Mouse (Mus musculus) liver, embryonic 12.5 days (tissue): ENCODE data around the gene Tcf7l2. TPM values are rescaled to one million over a fixed set of nuclear protein-coding genes. Genes with fewer than 3 reads are reported as not detected.

ENCODE experiments used
- ATAC-seq: fragments of 200-750 bp; cut with Nextera tagmentation; 2 replicates; pipeline ENCODE4 v1.8.0; 2017; ENCODE audit warnings: moderate number of reproducible peaks, mild to moderate bottlenecking, moderate library complexity
- H3K27ac ChIP-seq: fragments of 300-500 bp; sonication (generic); 2 replicates; pipeline ENCODE4 v1.5.1; 2016; ENCODE audit warnings: mild to moderate bottlenecking
- H3K27me3 ChIP-seq: fragments of 300-500 bp; sonication (generic); replicated peaks from 2 replicates; pipeline ENCODE4 v1.6.1; 2016; ENCODE audit warnings: mild to moderate bottlenecking, moderate library complexity
- H3K36me3 ChIP-seq: fragments of 300-500 bp; sonication (generic); 2 replicates; pipeline ENCODE4 v1.6.1; 2016; ENCODE audit warnings: mild to moderate bottlenecking, moderate library complexity
- H3K4me1 ChIP-seq: fragments of 300-500 bp; sonication (generic); 2 replicates; pipeline ENCODE4 v1.6.1; 2016
- H3K4me2 ChIP-seq: fragments of 300-500 bp; sonication (generic); 2 replicates; pipeline ENCODE4 v1.6.1; 2016; ENCODE audit warnings: mild to moderate bottlenecking, moderate library complexity
- H3K4me3 ChIP-seq: fragments of 300-500 bp; sonication (generic); 2 replicates; pipeline ENCODE4 v1.5.1; 2016; ENCODE audit warnings: mild to moderate bottlenecking, moderate library complexity
- H3K9ac ChIP-seq: fragments of 300-500 bp; sonication (generic); 2 replicates; pipeline ENCODE4 v1.6.1; 2016; ENCODE audit warnings: mild to moderate bottlenecking, moderate library complexity
- H3K9me3 ChIP-seq: fragments of 300-500 bp; sonication (generic); replicated peaks from 2 replicates; pipeline ENCODE4 v1.6.1; 2016; ENCODE audit warnings: mild to moderate bottlenecking, moderate library complexity
- WGBS: fragments of 180-500 bp; shearing (Covaris S2); methylation state at CpG from one replicate; pipeline ENCODE4 v1.1.7; 2016; ENCODE audit not compliant: insufficient replicate concordance; 5-methylcytosine and 5-hydroxymethylcytosine counted together
- polyA plus RNA-seq: library from polyadenylated mRNA; unstranded; fragments of >200 nt; fragmentation: Nextera tagmentation; extraction: Ambion mirVana; gene quantifications from 2 replicates; pipeline ENCODE4 v1.2.1, GENCODE M21; 2016

The Tcf7l2 gene
- polyA plus RNA-seq, 1 experiment from 2014 or later, result 23.0 TPM

GRCm38 (mm10) chr19:55799411-55799810 lies 57.8 kb downstream of the Tcf7l2 start:
- no peak for ATAC-seq
- H3K4me2 ChIP-seq, result no peak overlapping the region
- no peaks in the 10 kb centered on the region for H3K9me3 ChIP-seq
- no peak overlapping the region for H3K9ac ChIP-seq
- no peak overlapping the region for H3K27ac ChIP-seq
- no peak overlapping the region for H3K4me3 ChIP-seq
- no peaks in the 10 kb centered on the region; the same call in 1 of the 2 replicates for H3K27me3 ChIP-seq
- H3K36me3 ChIP-seq, result no peaks in the 10 kb centered on the region
- H3K4me1 ChIP-seq, result 0 out of 2 replicates have a peak, but pooled peaks cover 3% of the 10 kb centered on the region

- Histone ChIP-seq H3K9me3 (no peaks in the 10 kb centered on the region), H3K27me3 (no peaks in the 10 kb centered on the region; the same call in 1 of the 2 replicates), H3K4me1 (0 out of 2 replicates have a peak, but pooled peaks cover 3% of the 10 kb centered on the region), H3K9ac (no peak overlapping the region), H3K27ac (no peak overlapping the region), H3K36me3 (no peaks in the 10 kb centered on the region), H3K4me2 (no peak overlapping the region), H3K4me3 (no peak overlapping the region)
- ATAC-seq, result no peak
- 78% methylated on average over 4 of the region's 4 CpGs for WGBS
Observed at GRCm38 (mm10) chr19:55800059-55800458, 58.4 kb downstream of the Tcf7l2 start.

GRCm38 (mm10) chr19:55803121-55803520 lies 61.5 kb downstream of the Tcf7l2 start:
- H3K4me1 ChIP-seq, result peaks cover 21% of the 10 kb centered on the region
- H3K27me3 ChIP-seq, result peaks cover 8% of the 10 kb centered on the region; the same call in 1 of the 2 replicates
- H3K27ac ChIP-seq, result no peak overlapping the region
- ATAC-seq, result no peak
- WGBS, result 22% methylated on average over 1 of the region's 1 CpGs
- no peaks in the 10 kb centered on the region for H3K9me3 ChIP-seq
- H3K4me2 ChIP-seq, result no peak overlapping the region
- no peaks in the 10 kb centered on the region for H3K36me3 ChIP-seq
- no peak overlapping the region for H3K9ac ChIP-seq
- no peak overlapping the region for H3K4me3 ChIP-seq

- H3K9me3 ChIP-seq, result no peaks in the 10 kb centered on the region
- 66% methylated on average over 12 of the region's 12 CpGs for WGBS
Observed at GRCm38 (mm10) chr19:55803797-55804196, 62.2 kb downstream of the Tcf7l2 start.

GRCm38 (mm10) chr19:55804795-55805194 lies 63.2 kb downstream of the Tcf7l2 start:
- no peak for ATAC-seq
- Histone ChIP-seq H3K4me3 (no peak overlapping the region), H3K4me2 (no peak overlapping the region), H3K4me1 (peaks cover 21% of the 10 kb centered on the region), H3K27ac (no peak overlapping the region), H3K27me3 (peaks cover 8% of the 10 kb centered on the region; the same call in 1 of the 2 replicates), H3K9ac (no peak overlapping the region), H3K9me3 (no peaks in the 10 kb centered on the region), H3K36me3 (no peaks in the 10 kb centered on the region)
- WGBS, result 71% methylated on average over 7 of the region's 7 CpGs

More at GRCm38 (mm10) chr19:55803797-55804196, 62.2 kb downstream of the Tcf7l2 start:
- H3K36me3 ChIP-seq, result no peaks in the 10 kb centered on the region
- H3K4me1 ChIP-seq, result peaks cover 21% of the 10 kb centered on the region
- H3K27me3 ChIP-seq, result peaks cover 8% of the 10 kb centered on the region; the same call in 1 of the 2 replicates
- H3K4me3 ChIP-seq, result no peak overlapping the region
- no peak overlapping the region for H3K27ac ChIP-seq
- H3K9ac ChIP-seq, result no peak overlapping the region
- H3K4me2 ChIP-seq, result no peak overlapping the region
- no peak for ATAC-seq

- no peak for ATAC-seq
- Histone ChIP-seq H3K36me3 (no peaks in the 10 kb centered on the region), H3K9me3 (no peaks in the 10 kb centered on the region), H3K27me3 (peaks cover 8% of the 10 kb centered on the region; the same call in 1 of the 2 replicates), H3K9ac (no peak overlapping the region), H3K4me1 (peaks cover 21% of the 10 kb centered on the region), H3K27ac (no peak overlapping the region), H3K4me3 (no peak overlapping the region), H3K4me2 (no peak overlapping the region)
- 55% methylated on average over 12 of the region's 12 CpGs for whole genome bisulfite sequencing
Observed at GRCm38 (mm10) chr19:55806434-55807193, 65.0 kb downstream of the Tcf7l2 start.

GRCm38 (mm10) chr19:55807194-55808053 lies 65.8 kb downstream of the Tcf7l2 start:
- no peaks in the 10 kb centered on the region for H3K36me3 ChIP-seq
- peaks cover 18% of the 10 kb centered on the region for H3K4me1 ChIP-seq
- peaks cover 8% of the 10 kb centered on the region; the same call in 1 of the 2 replicates for H3K27me3 ChIP-seq
- WGBS, result 45% methylated on average over 20 of the region's 20 CpGs
- no peak overlapping the region for H3K9ac ChIP-seq
- no peak overlapping the region for H3K4me2 ChIP-seq
- no peak overlapping the region for H3K4me3 ChIP-seq
- no peak for ATAC-seq
- H3K27ac ChIP-seq, result no peak overlapping the region
- H3K9me3 ChIP-seq, result no peaks in the 10 kb centered on the region

GRCm38 (mm10) chr19:55808304-55808703 lies 66.7 kb downstream of the Tcf7l2 start:
- Histone ChIP-seq H3K4me1 (peaks cover 21% of the 10 kb centered on the region), H3K36me3 (no peaks in the 10 kb centered on the region), H3K27ac (no peak overlapping the region), H3K9ac (no peak overlapping the region), H3K27me3 (peaks cover 8% of the 10 kb centered on the region; the same call in 1 of the 2 replicates), H3K4me2 (no peak overlapping the region), H3K4me3 (no peak overlapping the region), H3K9me3 (no peaks in the 10 kb centered on the region)
- no peak for ATAC-seq
- WGBS, result 41% methylated on average over 2 of the region's 2 CpGs

GRCm38 (mm10) chr19:55809539-55809938 lies 67.9 kb downstream of the Tcf7l2 start:
- 90% methylated on average over 4 of the region's 4 CpGs for WGBS
- Histone ChIP-seq H3K4me2 (no peak overlapping the region), H3K27ac (no peak overlapping the region), H3K9ac (no peak overlapping the region), H3K27me3 (peaks cover 8% of the 10 kb centered on the region; the same call in 1 of the 2 replicates), H3K4me1 (peaks cover 21% of the 10 kb centered on the region), H3K4me3 (no peak overlapping the region), H3K36me3 (no peaks in the 10 kb centered on the region), H3K9me3 (no peaks in the 10 kb centered on the region)
- ATAC-seq, result no peak

- Histone ChIP-seq H3K27me3 (peaks cover 4% of the 10 kb centered on the region; the same call in 1 of the 2 replicates), H3K9ac (no peak overlapping the region), H3K4me1 (peaks cover 7% of the 10 kb centered on the region), H3K27ac (no peak overlapping the region), H3K9me3 (no peaks in the 10 kb centered on the region), H3K36me3 (no peaks in the 10 kb centered on the region), H3K4me2 (no peak overlapping the region), H3K4me3 (no peak overlapping the region)
- ATAC-seq, result no peak
Observed at GRCm38 (mm10) chr19:55812236-55812635, 70.6 kb downstream of the Tcf7l2 start.

- no peaks in the 10 kb centered on the region for H3K36me3 ChIP-seq
- no peak overlapping the region for H3K9ac ChIP-seq
- no peak overlapping the region for H3K4me2 ChIP-seq
- ATAC-seq, result no peak
- no peaks in the 10 kb centered on the region for H3K9me3 ChIP-seq
- 72% methylated on average over 15 of the region's 15 CpGs for WGBS
- H3K27ac ChIP-seq, result no peak overlapping the region
- 0 out of 2 replicates have a peak, but pooled peaks cover 3% of the 10 kb centered on the region for H3K4me1 ChIP-seq
- no peak overlapping the region for H3K4me3 ChIP-seq
- no peaks in the 10 kb centered on the region for H3K27me3 ChIP-seq
Observed at GRCm38 (mm10) chr19:55815010-55815790, 73.6 kb downstream of the Tcf7l2 start.
